Mouse (Mus musculus): ENCODE data around the gene Pcbp4.

Pcbp4 gene

GRCm38 (mm10) chr9:106453271-106454070 lies at the start of gene Pcbp4:
Gene Pcbp4 (plus strand): TSS chr9:106453291.
- DNase-seq (ENCODE audit: low read depth, low spot score) = no peak

GRCm38 (mm10) chr9:106405275-106405674 lies 47.8 kb upstream of the Pcbp4 start:
- no peak for DNase-seq (ENCODE audit: low read depth, low spot score)

GRCm38 (mm10) chr9:106406443-106407078 lies 46.5 kb upstream of the Pcbp4 start:
- no peak for DNase-seq (ENCODE audit: low read depth, low spot score)

DNA sequence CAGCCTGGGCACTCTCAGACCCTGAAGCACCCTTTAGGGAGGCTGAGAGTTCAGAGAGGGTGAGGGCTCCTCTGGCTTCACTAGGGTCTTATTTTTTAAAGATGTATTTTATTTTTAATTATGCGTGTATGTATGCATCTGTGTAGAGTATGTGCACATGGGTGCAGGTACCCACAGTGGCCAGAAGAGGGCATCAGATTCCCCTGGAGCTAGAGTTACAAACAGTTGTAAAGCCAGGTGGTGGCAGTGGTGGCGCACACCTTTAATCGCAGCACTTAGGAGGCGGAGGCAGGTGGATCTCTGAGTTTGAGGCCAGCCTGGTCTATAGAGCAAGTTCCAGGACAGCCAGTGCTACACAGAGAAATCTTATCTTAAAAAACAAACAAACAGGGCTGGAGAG lies 44.0 kb upstream of the Pcbp4 start:
- no peak for DNase-seq (ENCODE audit: low read depth, low spot score)

- no peak for DNase-seq (ENCODE audit: low read depth, low spot score)
Measured at GRCm38 (mm10) chr9:106410086-106410650, 42.9 kb upstream of the Pcbp4 start.

DNA sequence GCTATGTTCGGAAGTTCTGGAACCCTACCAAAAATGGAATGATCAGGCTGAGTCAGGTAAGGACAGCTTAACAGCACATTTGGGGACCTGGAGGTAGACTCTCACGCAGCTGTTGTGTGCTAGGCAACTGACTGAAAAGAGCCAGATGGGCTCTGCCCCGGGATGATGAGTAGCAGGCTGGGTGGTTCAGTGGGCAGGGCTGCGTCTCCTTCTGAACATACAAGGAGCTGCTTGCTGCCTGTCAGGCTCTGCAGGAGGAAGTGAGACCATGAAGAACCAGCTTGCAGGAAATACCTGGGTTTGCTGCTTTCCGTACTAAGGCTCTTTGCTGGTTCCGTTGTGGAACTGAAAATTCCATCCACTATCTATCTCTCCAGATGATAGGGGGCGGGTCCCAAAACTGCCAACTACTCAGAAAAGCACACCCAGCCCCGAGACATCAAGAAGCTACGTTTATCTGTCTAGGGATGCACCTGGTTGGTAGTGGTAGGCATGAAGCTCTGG lies 41.9 kb upstream of the Pcbp4 start:
- DNase-seq (ENCODE audit: low read depth, low spot score) = no peak

- DNase-seq (ENCODE audit: low read depth, low spot score) = no peak
Measured at GRCm38 (mm10) chr9:106411729-106412128, 41.4 kb upstream of the Pcbp4 start.

- no peak for DNase-seq (ENCODE audit: low read depth, low spot score)
Measured at GRCm38 (mm10) chr9:106412210-106412609, 40.9 kb upstream of the Pcbp4 start.

DNA sequence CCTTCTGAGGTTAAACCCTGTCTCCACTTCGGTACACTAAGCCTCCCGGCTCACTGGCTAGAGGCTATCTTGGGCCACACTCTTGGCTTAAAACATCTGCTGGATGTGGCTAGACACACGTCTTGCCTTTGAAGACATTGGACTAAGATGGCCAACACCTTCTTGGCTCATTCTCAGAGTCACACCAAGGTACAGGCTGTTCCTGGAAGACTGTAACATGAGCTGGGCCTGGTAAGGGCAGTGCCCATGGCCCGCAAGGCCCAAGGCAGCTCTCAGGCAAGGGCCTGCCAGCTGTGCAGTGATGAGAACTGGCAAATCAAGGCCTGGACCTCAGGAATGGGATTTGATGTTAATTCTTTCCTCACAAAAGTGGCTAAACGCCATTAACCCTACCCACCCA lies 39.5 kb upstream of the Pcbp4 start:
- DNase-seq (ENCODE audit: low read depth, low spot score) = no peak

GRCm38 (mm10) chr9:106416826-106417225 lies 36.3 kb upstream of the Pcbp4 start:
- no peak for DNase-seq (ENCODE audit: low read depth, low spot score)

DNA sequence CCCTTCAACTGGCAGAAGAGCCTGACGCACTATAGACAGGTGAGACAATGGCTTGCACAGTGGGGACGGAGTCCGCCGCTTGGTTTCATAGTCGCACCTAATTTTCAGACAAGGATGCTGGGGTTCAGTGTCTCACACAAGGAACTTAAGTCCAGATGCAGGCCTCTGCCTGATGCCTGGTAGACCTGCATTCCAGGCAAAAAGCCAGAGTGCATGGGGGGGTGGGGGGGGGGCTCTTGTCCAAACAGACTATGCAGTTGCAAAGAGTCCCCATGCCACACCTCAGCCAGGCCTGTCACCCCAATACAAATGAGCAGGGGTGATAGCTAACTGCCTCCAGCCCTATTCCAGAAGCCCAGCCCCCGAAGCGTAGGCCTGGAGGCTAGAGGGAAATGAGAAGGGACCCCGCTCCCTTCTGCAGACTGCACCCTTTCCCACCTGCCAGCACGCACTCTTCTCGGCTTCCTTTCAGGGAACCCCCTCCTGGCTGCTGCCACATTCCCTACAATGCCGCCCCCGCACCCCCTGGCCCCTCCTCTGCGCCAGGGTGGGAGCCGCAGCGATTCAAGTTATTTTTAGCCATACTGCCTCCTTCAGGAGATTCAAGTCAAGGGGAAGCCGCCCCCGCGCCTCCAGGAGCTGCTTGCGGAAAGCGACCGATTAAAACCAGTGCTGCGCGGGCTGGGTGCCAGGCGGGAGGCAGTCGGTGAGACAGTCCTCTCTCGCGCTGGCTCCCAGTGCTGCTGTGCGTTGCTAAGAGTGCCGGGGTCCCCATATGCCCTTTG lies 35.1 kb upstream of the Pcbp4 start:
- peak; percentile 76 for DNase-seq (ENCODE audit: low read depth, low spot score)

DNA sequence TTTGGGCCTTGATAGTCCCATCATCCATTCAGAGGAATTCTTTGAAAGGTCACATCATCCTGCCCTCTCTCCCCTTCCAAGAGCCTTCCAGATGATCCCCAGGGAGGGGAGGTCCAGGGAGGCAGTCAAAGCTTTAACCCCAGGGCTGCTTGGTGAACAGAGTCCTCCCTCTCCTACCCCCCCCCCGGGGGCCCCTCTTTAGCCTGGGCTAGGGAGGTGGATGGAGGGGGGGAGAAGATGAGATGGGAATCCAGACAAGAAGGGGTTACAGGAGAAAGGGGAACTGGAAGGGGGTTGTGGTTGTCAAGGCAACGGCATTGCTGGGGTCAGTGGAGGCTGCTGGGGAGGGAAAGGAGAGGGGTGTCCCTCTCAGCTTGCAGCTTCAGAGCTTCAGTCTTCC lies 32.5 kb upstream of the Pcbp4 start:
- DNase-seq (ENCODE audit: low read depth, low spot score) = no peak

DNA sequence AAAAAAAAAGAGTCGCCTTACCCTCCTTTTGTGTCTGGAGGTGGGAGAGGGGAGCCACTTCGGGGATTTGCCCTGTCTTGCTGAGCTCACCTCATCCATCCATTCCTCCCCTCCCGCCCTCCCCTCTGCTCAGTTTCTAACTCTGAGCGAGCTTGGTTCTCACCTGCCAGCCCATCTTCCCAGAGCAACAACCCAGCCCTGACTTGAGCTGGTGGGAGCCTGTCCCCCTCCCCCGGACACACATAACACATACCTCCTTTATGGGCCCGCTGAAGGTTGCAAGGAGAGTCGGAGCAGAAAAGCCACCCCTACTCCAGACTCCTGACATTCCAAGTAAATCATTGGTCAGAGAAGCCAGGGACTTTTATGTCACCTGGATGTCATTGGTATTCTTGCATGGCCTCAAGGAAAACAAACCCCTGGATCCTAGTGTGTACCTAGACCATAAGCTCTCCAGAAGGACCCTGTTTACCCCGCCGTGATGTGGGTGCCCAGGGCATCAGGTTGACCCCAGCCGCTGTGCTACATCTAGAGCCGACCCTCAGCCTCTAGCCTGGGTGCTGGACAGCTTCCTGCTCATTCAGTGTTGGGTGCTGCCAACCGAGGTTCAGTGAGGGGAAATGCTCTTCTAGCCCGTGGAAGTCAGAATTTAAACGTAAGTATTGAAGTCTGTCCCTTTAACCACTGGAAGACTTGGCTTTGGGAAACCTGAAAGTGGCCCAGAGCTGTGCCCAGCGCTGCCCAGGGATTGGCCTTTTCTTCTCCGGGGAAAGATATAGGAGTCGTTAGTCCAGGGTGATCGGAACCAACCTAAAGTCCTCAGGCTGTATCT lies 31.8 kb upstream of the Pcbp4 start:
- DNase-seq (ENCODE audit: low read depth, low spot score) = no peak

DNA sequence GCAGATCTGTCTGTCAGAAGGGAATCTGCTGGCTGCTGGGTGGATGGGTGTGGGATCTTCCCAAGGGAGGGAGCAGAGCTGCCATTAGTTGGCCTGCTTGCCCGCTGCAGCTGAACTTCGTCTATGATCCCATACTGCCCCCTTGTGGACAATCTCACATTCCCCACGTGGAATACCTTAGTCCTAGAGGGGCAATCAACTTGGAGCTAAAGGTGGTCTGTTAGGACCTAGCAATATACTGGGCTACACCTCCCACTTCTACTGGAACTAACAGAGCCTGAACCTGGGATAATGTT lies 31.3 kb upstream of the Pcbp4 start:
- DNase-seq (ENCODE audit: low read depth, low spot score) = peak; percentile 74

DNA sequence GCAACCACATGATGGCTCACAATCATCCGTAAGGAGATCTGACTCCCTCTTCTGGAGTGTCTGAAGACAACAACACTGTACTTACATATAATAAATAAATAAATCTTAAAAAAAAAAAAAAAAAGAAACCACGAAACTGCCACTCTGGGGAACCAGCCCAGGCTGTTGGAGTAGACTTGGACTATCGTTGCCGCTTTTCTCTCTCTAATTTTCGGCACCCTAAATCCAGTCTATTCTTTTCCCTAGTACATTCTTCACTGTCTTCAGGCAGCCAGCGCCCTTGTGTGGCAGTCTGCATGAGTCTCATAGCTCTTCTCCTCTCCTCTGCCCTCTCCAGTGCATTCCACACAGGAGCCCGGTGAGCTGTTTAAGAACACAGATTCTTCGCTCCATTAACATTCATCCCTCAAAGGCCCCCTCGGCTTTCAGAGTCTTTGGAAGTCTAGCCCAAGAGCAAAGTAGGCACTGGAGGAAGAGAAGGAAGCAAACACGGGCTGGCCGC lies 24.3 kb upstream of the Pcbp4 start:
- no peak for DNase-seq (ENCODE audit: low read depth, low spot score)

DNA sequence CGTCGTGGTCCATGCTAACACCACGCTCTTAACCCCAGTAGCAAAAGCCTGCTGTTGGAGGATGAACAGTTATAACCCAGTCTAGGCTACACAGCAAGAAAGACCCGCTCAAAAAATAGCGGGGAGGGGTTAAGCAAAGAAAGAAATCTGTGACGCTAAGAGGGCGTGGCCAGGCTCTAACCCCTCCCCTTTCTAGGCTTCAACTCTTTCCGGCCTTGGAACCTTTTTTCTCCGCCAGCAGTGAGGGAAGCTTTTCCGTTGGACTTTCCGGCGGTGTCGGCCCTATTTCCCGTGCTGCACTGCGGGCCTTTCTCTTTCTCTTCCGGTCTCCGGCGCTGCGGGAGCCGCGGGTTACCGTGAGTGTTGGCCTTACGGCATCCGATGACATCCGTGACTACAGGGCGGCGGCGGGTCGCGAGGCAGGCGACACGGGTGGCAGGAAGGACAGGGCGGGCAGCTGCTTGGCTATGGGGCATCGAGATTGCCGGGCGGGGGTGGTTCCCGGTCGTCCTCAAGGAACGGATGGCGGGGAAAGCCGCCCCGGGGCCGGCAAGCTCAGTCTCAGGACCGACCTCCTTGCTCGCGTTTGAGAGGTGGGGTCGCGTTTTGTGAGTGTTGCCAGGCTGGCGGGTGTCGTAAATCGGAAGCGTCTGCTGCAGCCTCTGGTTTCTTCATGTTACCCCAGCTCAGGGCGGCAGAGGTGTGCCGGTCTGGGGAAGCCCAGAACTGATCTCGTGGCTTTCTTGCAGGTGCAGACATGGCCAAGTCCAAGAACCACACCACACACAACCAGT lies 23.7 kb upstream of the Pcbp4 start, which contains the start of gene Rpl29:
Rpl29 (plus strand) TSS at position 234 of the 794 bp plus-strand sequence.
- DNase-seq (ENCODE audit: low read depth, low spot score) = peak; percentile 94

DNA sequence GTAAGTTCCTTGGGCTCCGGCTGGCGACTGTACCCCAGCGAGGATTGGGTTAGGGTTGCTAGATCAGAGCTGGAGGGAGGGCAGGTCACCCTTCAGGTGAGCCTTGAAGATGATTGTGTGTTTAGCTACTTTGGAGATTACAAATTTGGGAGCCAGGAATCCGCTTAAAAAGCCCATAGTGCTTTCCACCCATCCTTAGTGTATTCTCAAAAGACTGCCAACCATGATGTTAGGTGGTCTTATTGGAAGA lies 23.2 kb upstream of the Pcbp4 start:
- no peak for DNase-seq (ENCODE audit: low read depth, low spot score)

- no peak for DNase-seq (ENCODE audit: low read depth, low spot score)
Measured at GRCm38 (mm10) chr9:106433389-106433788, 19.7 kb upstream of the Pcbp4 start.

DNA sequence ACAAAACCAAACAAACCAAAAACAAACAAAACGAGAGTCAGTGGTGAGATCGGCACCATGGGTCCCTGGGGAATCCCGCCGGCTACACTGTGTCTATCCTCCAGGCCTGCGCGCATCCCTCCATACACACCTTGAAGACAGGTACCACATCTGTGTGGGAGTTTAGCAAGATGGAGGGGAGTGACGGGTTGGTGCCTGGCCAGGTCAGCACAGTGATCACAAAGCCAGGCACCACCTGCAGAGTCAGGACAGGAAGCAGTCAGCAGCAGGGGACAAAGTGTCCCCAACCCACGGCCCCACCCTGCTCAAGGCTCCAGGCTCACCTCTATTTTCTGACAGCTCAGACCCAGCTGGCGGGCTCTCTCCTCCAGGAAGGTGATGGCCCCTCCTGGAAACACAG lies 16.5 kb upstream of the Pcbp4 start:
- DNase-seq (ENCODE audit: low read depth, low spot score) = no peak

DNA sequence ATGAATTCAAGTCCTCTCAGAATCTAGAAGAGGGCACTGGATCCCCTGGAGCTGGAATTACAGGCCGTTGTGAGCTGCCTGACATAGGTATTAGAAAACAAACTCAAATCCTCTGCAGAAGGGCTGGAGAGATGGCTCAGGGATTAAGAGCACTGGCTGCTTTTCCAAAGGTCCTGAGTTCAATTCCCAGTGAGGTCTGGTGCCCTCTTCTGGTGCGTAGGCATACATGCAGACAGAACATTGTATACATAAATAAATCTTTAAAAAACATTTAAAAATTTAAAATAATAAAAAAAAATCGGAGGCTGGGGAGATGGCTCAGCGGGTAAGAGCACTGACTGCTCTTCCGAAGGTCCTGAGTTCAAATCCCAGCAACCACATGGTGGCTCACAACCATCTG lies 10.4 kb upstream of the Pcbp4 start:
- no peak for DNase-seq (ENCODE audit: low read depth, low spot score)

All from brain, embryonic 18.5 days (tissue).